Comparison of ENCODE assay signal across 23 mouse cellular contexts in genomic region chr11:94575036-94575435, GRCm38 (mm10). TPM values are rescaled to one million over a fixed set of nuclear protein-coding genes. Genes with fewer than 3 reads are reported as not detected.
A peak's percentile ranks its signal among the peaks of the same experiment; 100 is the strongest.
DNase-seq lines count a peak whose midpoint lies in the region; ATAC-seq and TF ChIP-seq lines count a peak whose summit lies in the region.
"Had no signal": no experiment of that assay in that cellular context is flagged by ENCODE, and none has a peak within 500 bp of the region (broad histone marks: within the 10 kb centered on the region; RNA-seq: fewer than 3 reads in every experiment).

No protein-coding gene starts in this region.

- TF ChIP-seq EP300 in stomach, postnatal 0 days (optimal IDR thresholded peaks at IDR 0.05) = no peak

- H3K36me3 ChIP-seq in stomach, postnatal 0 days (ENCODE audit: control insufficient read depth, insufficient read depth, low read length) = no peaks in the 10 kb centered on the region
- H3K36me3 ChIP-seq in heart, embryonic 11.5 days (ENCODE audit: control insufficient read depth, insufficient read depth, low read length) = no peaks in the 10 kb centered on the region
- H3K36me3 ChIP-seq: forebrain, embryonic 12.5 days; forebrain, embryonic 15.5 days; hindbrain, embryonic 13.5 days had no signal

- WGBS in stomach, postnatal 0 days = 50% methylated on average over 2 of the region's 2 CpGs
- WGBS in heart, embryonic 11.5 days (ENCODE audit: insufficient replicate concordance) = 65% methylated on average over 2 of the region's 2 CpGs

- TF ChIP-seq CTCF in stomach, postnatal 0 days (IDR thresholded peaks at IDR 0.05; ENCODE audit: low read depth) = no peak

- H3K4me3 ChIP-seq in stomach, postnatal 0 days (ENCODE audit: low read depth, low read length) = no peak overlapping the region
- no peak overlapping the region for H3K4me3 ChIP-seq in heart, embryonic 11.5 days (ENCODE audit: low read depth, low read length)
- H3K4me3 ChIP-seq: embryonic facial prominence, embryonic 12.5 days; embryonic facial prominence, embryonic 15.5 days; forebrain, embryonic 12.5 days; forebrain, embryonic 15.5 days; heart, adult 2 months; heart, embryonic 10.5 days; hindbrain, embryonic 10.5 days; hindbrain, embryonic 13.5 days had no signal

- no peaks in the 10 kb centered on the region for H3K4me1 ChIP-seq in stomach, postnatal 0 days (replicated peaks; ENCODE audit: control insufficient read depth, insufficient read depth)
- no peaks in the 10 kb centered on the region for H3K4me1 ChIP-seq in heart, embryonic 11.5 days (ENCODE audit: control insufficient read depth, insufficient read depth, low read length)
- H3K4me1 ChIP-seq: embryonic facial prominence, embryonic 12.5 days; embryonic facial prominence, embryonic 15.5 days; forebrain, embryonic 12.5 days; forebrain, embryonic 15.5 days had no signal

- H3K9me3 ChIP-seq in stomach, postnatal 0 days (ENCODE audit: control insufficient read depth, low read length) = no peaks in the 10 kb centered on the region
- H3K9me3 ChIP-seq in heart, embryonic 11.5 days (replicated peaks; ENCODE audit: control insufficient read depth, low read length) = no peaks in the 10 kb centered on the region
- H3K9me3 ChIP-seq: embryonic facial prominence, embryonic 12.5 days; embryonic facial prominence, embryonic 15.5 days; forebrain, embryonic 12.5 days; forebrain, embryonic 15.5 days; heart, embryonic 10.5 days; hindbrain, embryonic 10.5 days; hindbrain, embryonic 13.5 days had no signal

- no peaks in the 10 kb centered on the region for H3K27me3 ChIP-seq in stomach, postnatal 0 days (ENCODE audit: control insufficient read depth, insufficient read depth, low read length)
- no peaks in the 10 kb centered on the region for H3K27me3 ChIP-seq in heart, embryonic 11.5 days (ENCODE audit: control insufficient read depth, insufficient read depth, low read length)
- H3K27me3 ChIP-seq: embryonic facial prominence, embryonic 12.5 days; embryonic facial prominence, embryonic 15.5 days; forebrain, embryonic 12.5 days; forebrain, embryonic 15.5 days; hindbrain, embryonic 13.5 days had no signal

- peak; percentile 66 to 76 for DNase-seq in lung, adult 18-20 months
- no peak for DNase-seq in lung, postnatal 10 days
- peak; percentile 27 for DNase-seq in A20 (ENCODE audit: low read depth, low spot score)
- peak; percentile 89 for DNase-seq in fat pad, adult 2 months (ENCODE audit: extremely low read depth, low read depth, low spot score)
- no peak for DNase-seq in stomach, postnatal 0 days (ENCODE audit: low spot score)
- DNase-seq: adrenal gland, postnatal 10 days; adrenal gland, postnatal 36 days; cerebellum, adult 18-20 months; cerebellum, adult 9-10 months; cerebellum, postnatal 14 days; gastrocnemius, postnatal 25 days; heart, adult 2 months; heart, postnatal 36 days had no signal

- no peak overlapping the region for H3K4me2 ChIP-seq in stomach, postnatal 0 days (replicated peaks; ENCODE audit: low read depth)
- no peak overlapping the region for H3K4me2 ChIP-seq in heart, embryonic 11.5 days
- H3K4me2 ChIP-seq: embryonic facial prominence, embryonic 12.5 days; embryonic facial prominence, embryonic 15.5 days; forebrain, embryonic 12.5 days; forebrain, embryonic 15.5 days; hindbrain, embryonic 13.5 days had no signal

- no peak overlapping the region for H3K27ac ChIP-seq in stomach, postnatal 0 days (replicated peaks)
- H3K27ac ChIP-seq in heart, embryonic 11.5 days (ENCODE audit: low read depth, low read length) = no peak overlapping the region
- H3K27ac ChIP-seq: embryonic facial prominence, embryonic 12.5 days; embryonic facial prominence, embryonic 15.5 days; forebrain, embryonic 12.5 days; forebrain, embryonic 15.5 days; heart, adult 2 months; heart, embryonic 10.5 days; hindbrain, embryonic 10.5 days; hindbrain, embryonic 13.5 days had no signal

- no peak overlapping the region for H3K9ac ChIP-seq in stomach, postnatal 0 days (ENCODE audit: low read length)
- no peak overlapping the region for H3K9ac ChIP-seq in heart, embryonic 11.5 days (ENCODE audit: low read depth, low read length)
- H3K9ac ChIP-seq: embryonic facial prominence, embryonic 12.5 days; embryonic facial prominence, embryonic 15.5 days; forebrain, embryonic 12.5 days; forebrain, embryonic 15.5 days; hindbrain, embryonic 13.5 days had no signal

- 0 out of 2 replicates have a peak, but pooled peaks have one; percentile 34 for ATAC-seq in stomach, postnatal 0 days (ENCODE audit: low FRiP score, low TSS enrichment)
- ATAC-seq in heart, embryonic 11.5 days (replicated peaks; ENCODE audit: insufficient number of reproducible peaks, low FRiP score, low TSS enrichment) = no peak
- ATAC-seq: activated CD4-positive, CD25-positive, alpha-beta regulatory T cell, adult 4 months; forebrain, embryonic 15.5 days; hindbrain, embryonic 16.5 days had no signal

RNA-seq across cellular contexts. Expression of gene Chad, which starts 10.2 kb away (rescaled TPM):
- 80.8 and 87.5 TPM in 2 replicates for polyA plus RNA-seq in stomach, postnatal 0 days (2015; fragmentation: Nextera tagmentation; extraction: Ambion mirVana)
- polyA plus RNA-seq in heart, embryonic 11.5 days (2014; fragmentation: Nextera tagmentation; extraction: Ambion mirVana) = 0.21 TPM in 1 of 2 replicates, not detected in the other

RNA-seq across cellular contexts. Expression of gene Rsad1, which starts 26.0 kb away (rescaled TPM):
- polyA plus RNA-seq in stomach, postnatal 0 days (2015; fragmentation: Nextera tagmentation; extraction: Ambion mirVana) = 3.4 and 3.8 TPM in 2 replicates
- 2.6 and 4.6 TPM in 2 replicates for polyA plus RNA-seq in heart, embryonic 11.5 days (2014; fragmentation: Nextera tagmentation; extraction: Ambion mirVana)

RNA-seq across cellular contexts. Expression of gene Acsf2, which starts 26.6 kb away (rescaled TPM):
- polyA plus RNA-seq in stomach, postnatal 0 days (2015; fragmentation: Nextera tagmentation; extraction: Ambion mirVana) = 2.5 and 3.0 TPM in 2 replicates
- 4.3 and 4.7 TPM in 2 replicates for polyA plus RNA-seq in heart, embryonic 11.5 days (2014; fragmentation: Nextera tagmentation; extraction: Ambion mirVana)

RNA-seq across cellular contexts. Expression of gene Mycbpap, which starts 53.5 kb away (rescaled TPM):
- polyA plus RNA-seq in stomach, postnatal 0 days (2015; fragmentation: Nextera tagmentation; extraction: Ambion mirVana) = 1.4 and 1.9 TPM in 2 replicates
- polyA plus RNA-seq in heart, embryonic 11.5 days (2014; fragmentation: Nextera tagmentation; extraction: Ambion mirVana) = 9.1 and 9.9 TPM in 2 replicates
- polyA plus RNA-seq: activated CD4-positive, CD25-positive, alpha-beta regulatory T cell, adult 4 months had no signal

RNA-seq across cellular contexts. Expression of gene Lrrc59, which starts 54.5 kb away (rescaled TPM):
- polyA plus RNA-seq in stomach, postnatal 0 days (2015; fragmentation: Nextera tagmentation; extraction: Ambion mirVana) = 101 and 109 TPM in 2 replicates
- 137 and 170 TPM in 2 replicates for polyA plus RNA-seq in heart, embryonic 11.5 days (2014; fragmentation: Nextera tagmentation; extraction: Ambion mirVana)

Comparison
In these comparisons a context has a peak if more than half of its experiments do, and no peak if none do; other contexts are left out.
1. DNase-seq: peak in lung, adult 18-20 months (2 of 2), A20 (single experiment) and fat pad, adult 2 months (single experiment); none in lung, postnatal 10 days (single experiment) and stomach, postnatal 0 days (single experiment).
2. RNA of gene Chad, which starts 10.2 kb away (polyA plus RNA-seq): 80.8 to 87.5 TPM in stomach, postnatal 0 days; 0.21 TPM in heart, embryonic 11.5 days; every median in the first group is over 10 times any median in the second.